Mouse (Mus musculus) liver, postnatal 0 days (tissue): Measurements from ENCODE around the gene Prkcsh.

Experiments
- CTCF ChIP-seq: sonication (generic); IDR thresholded peaks from 2 replicates; pipeline ENCODE4 v1.5.1; 2016; ENCODE audit warnings: antibody characterized with exemption, low read depth
- EP300 ChIP-seq: IDR thresholded peaks from 2 replicates; pipeline ENCODE4 v1.6.1; 2016; ENCODE audit warnings: antibody characterized with exemption, low read depth, mild to moderate bottlenecking

GRCm38 (mm10) chr9:22024592-22024991, 22.0 kb downstream of the Prkcsh start:
- TF ChIP-seq CTCF (no peak), EP300 (no peak)
